Mouse (Mus musculus): ENCODE measurements around the gene Kif27.

DNA sequence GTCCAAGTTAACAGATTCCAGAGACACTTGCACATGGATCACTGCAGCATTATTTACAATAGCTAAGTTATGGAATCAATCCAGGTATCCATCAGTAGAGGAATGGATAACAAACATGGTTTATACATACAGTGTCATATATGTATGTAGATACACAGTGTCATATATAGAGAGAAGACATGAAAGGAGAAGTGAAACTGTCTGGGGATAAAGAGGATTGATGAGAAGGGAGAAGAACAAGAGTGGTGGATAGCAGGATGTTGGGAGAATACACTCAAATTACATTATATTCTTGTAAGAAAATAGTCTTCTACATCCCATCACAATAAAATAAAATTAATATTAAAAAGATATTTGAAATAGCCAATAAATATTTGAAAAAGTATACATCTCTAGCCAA lies 5.9 kb downstream of the Kif27 start:
- no peak for TF ChIP-seq CTCF (IDR thresholded peaks at IDR 0.05; ENCODE audit: extremely low read depth, insufficient read length, insufficient replicate concordance, low read depth, low read length)
- no peak for TF ChIP-seq POLR2A (IDR thresholded peaks at IDR 0.05; ENCODE audit: low read depth, low read length)
